Mouse (Mus musculus) testis, adult 2 months (tissue): ENCODE data around the gene Gpr137.

Source experiments
- CTCF ChIP-seq: fragments of 200-500 bp; IDR thresholded peaks from 2 replicates; pipeline ENCODE4 v1.5.1; 2012; ENCODE audit warnings: low read depth, mild to moderate bottlenecking, inconsistent platforms, low read length, moderate library complexity; ENCODE audit not compliant: control insufficient read depth, insufficient read depth, insufficient replicate concordance
- POLR2A ChIP-seq: fragments of 200-500 bp; IDR thresholded peaks from 2 replicates; pipeline ENCODE4 v1.6.1; 2012; ENCODE audit warnings: low read depth, mild to moderate bottlenecking, inconsistent platforms, low read length, moderate library complexity; ENCODE audit not compliant: control insufficient read depth

DNA sequence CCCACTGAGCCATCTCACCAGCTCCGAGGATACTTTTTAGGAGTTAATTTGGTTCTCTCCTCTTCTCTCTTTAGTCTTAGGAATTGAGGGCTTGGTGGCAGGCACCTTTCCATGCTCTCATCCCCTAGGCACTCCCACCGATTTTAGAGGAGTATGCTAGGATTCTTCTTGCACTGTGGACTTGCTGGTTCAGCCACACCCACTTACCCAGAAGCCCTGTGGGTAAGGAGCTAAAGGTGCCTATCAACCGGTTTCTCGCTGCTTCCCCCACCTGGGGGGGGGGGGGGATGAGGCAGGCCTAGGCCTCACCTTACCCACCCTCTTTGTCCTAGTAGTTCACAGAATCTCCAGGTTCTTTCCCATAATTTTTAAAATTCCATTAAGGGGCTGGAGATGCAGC, 5.5 kb upstream of the Gpr137 start:
- TF ChIP-seq CTCF (no peak), POLR2A (no peak)
